Mouse (Mus musculus): ENCODE results near the gene Vmn1r219. TPM values are rescaled to one million over a fixed set of nuclear protein-coding genes. Genes with fewer than 3 reads are reported as not detected.
"Not testable (repeated sequence)": the region's sequence is repeated elsewhere in the genome, so short reads cannot be mapped to it uniquely, and the experiment has no call there.

Gene Vmn1r219
- polyA plus RNA-seq, 1 experiment from 2014 or later = not detected

GRCm38 (mm10) chr13:23187875-23188274 is 28.8 kb downstream of the Vmn1r219 start, which contains the start of gene Vmn1r220:
TSS of gene Vmn1r220 (minus strand) at chr13:23187975.
- Histone ChIP-seq H3K4me1 (ENCODE audit: control insufficient read depth in 2 of 2, insufficient read depth in 2 of 2, low read length in 2 of 2) (no peaks in the 10 kb centered on the region), H3K27ac (replicated peaks in 1 of 2; ENCODE audit: control insufficient read depth in 1 of 2, insufficient read depth in 1 of 2, low read depth in 2 of 2, low read length in 2 of 2) (no peak within 1 kb of the TSS), H3K36me3 (ENCODE audit: control insufficient read depth, insufficient read depth, low read length) (no peaks in the 10 kb centered on the region), H3K4me2 (ENCODE audit: low read length) (no peak within 1 kb of the TSS), H3K9me3 (ENCODE audit: control insufficient read depth, low read length) (no peaks in the 10 kb centered on the region), H3K4me3 (ENCODE audit: control insufficient read depth in 1 of 2, insufficient read depth in 1 of 2, low read depth in 1 of 2, low read length in 2 of 2) (no peak within 1 kb of the TSS), H3K27me3 (ENCODE audit: control insufficient read depth, insufficient read depth, low read length) (no peaks in the 10 kb centered on the region), H3K9ac (ENCODE audit: low read length) (no peak within 1 kb of the TSS)
- ATAC-seq (ENCODE audit: insufficient number of reproducible peaks, insufficient read depth, low FRiP score, low read depth) = no peak
- WGBS = 67% methylated on average over 2 of the region's 2 CpGs

DNA sequence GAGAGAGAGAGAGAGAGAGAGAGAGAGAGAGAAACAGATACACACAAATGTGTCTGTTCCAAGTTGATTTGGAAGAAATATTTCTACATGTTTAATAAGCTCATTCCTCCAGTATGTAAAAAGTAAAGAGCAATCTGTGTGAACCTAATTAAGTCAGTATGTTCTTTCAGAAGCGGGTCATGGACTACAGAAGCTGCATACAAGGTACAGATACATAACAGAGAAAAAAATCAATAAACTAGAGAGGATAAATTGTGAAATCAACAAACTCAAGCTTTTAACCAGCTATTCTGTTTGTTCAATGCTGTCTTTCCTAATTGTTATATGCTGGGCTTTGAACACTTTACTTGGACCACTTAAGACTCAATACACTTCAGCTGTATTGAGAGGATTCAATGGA is 44.8 kb downstream of the Vmn1r219 start:
- H3K9ac ChIP-seq (ENCODE audit: low read length); H3K9me3 ChIP-seq (ENCODE audit: control insufficient read depth, low read length); H3K27me3 ChIP-seq (ENCODE audit: control insufficient read depth, insufficient read depth, low read length); H3K27ac ChIP-seq (replicated peaks in 1 of 2; ENCODE audit: control insufficient read depth in 1 of 2, insufficient read depth in 1 of 2, low read depth in 2 of 2, low read length in 2 of 2); H3K36me3 ChIP-seq (ENCODE audit: control insufficient read depth, insufficient read depth, low read length); ATAC-seq (ENCODE audit: insufficient number of reproducible peaks, insufficient read depth, low FRiP score, low read depth); H3K4me1 ChIP-seq (ENCODE audit: control insufficient read depth in 2 of 2, insufficient read depth in 2 of 2, low read length in 2 of 2); H3K4me3 ChIP-seq (ENCODE audit: control insufficient read depth in 1 of 2, insufficient read depth in 1 of 2, low read depth in 1 of 2, low read length in 2 of 2); H3K4me2 ChIP-seq (ENCODE audit: low read length): not testable (repeated sequence)
- WGBS = 65% methylated on average over 1 of the region's 1 CpGs

DNA sequence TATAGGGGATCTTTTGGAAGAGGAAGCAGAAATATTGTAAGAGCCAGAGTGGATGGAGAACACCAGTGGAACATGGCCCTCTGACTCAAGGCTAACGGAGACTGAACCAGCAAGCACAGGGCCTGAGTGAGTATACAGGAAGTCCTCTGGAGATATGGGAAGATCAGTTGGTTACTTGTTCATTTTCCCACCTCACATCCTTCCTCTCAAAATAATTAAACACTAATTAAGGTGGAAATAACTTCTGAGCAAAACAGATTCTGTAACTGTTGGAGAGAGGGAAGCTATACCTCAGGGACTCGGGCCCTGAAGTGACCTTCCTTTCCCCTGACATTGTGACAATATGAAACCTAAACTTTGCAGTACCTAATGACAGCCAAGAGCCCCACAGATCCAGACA is 54.7 kb downstream of the Vmn1r219 start, which contains the start of gene Vmn1r221:
TSS of gene Vmn1r221 (plus strand) at position 301 of the 400 bp plus-strand sequence.
- not testable (repeated sequence) for H3K4me3 ChIP-seq (ENCODE audit: control insufficient read depth in 1 of 2, insufficient read depth in 1 of 2, low read depth in 1 of 2, low read length in 2 of 2); H3K9me3 ChIP-seq (ENCODE audit: control insufficient read depth, low read length); H3K36me3 ChIP-seq (ENCODE audit: control insufficient read depth, insufficient read depth, low read length); H3K4me2 ChIP-seq (ENCODE audit: low read length); H3K27ac ChIP-seq (replicated peaks in 1 of 2; ENCODE audit: control insufficient read depth in 1 of 2, insufficient read depth in 1 of 2, low read depth in 2 of 2, low read length in 2 of 2); ATAC-seq (ENCODE audit: insufficient number of reproducible peaks, insufficient read depth, low FRiP score, low read depth); H3K27me3 ChIP-seq (ENCODE audit: control insufficient read depth, insufficient read depth, low read length); H3K4me1 ChIP-seq (ENCODE audit: control insufficient read depth in 2 of 2, insufficient read depth in 2 of 2, low read length in 2 of 2); H3K9ac ChIP-seq (ENCODE audit: low read length)
- WGBS = 65% methylated on average over 2 of the region's 2 CpGs

Other genes starting within 250 kb of the Vmn1r219 start
- not detected in 2 replicates for gene Vmn1r213, start 151.7 kb upstream of the Vmn1r219 start, polyA plus RNA-seq (2014; fragmentation: Nextera tagmentation; extraction: Ambion mirVana)
- gene Vmn1r214, start 128.9 kb upstream of the Vmn1r219 start, polyA plus RNA-seq (2014; fragmentation: Nextera tagmentation; extraction: Ambion mirVana) = not detected in 2 replicates
- not detected in 2 replicates for gene Vmn1r215, start 91.3 kb upstream of the Vmn1r219 start, polyA plus RNA-seq (2014; fragmentation: Nextera tagmentation; extraction: Ambion mirVana)
- gene Vmn1r217, start 41.1 kb upstream of the Vmn1r219 start, polyA plus RNA-seq (2014; fragmentation: Nextera tagmentation; extraction: Ambion mirVana) = not detected in 2 replicates
- gene Vmn1r218, start 26.2 kb upstream of the Vmn1r219 start, polyA plus RNA-seq (2014; fragmentation: Nextera tagmentation; extraction: Ambion mirVana) = not detected in 2 replicates
- gene Vmn1r220, start 28.7 kb downstream of the Vmn1r219 start, polyA plus RNA-seq (2014; fragmentation: Nextera tagmentation; extraction: Ambion mirVana) = not detected in 2 replicates
- not detected in 2 replicates for gene Vmn1r221, start 54.8 kb downstream of the Vmn1r219 start, polyA plus RNA-seq (2014; fragmentation: Nextera tagmentation; extraction: Ambion mirVana)
- not detected in 2 replicates for gene Vmn1r222, start 76.6 kb downstream of the Vmn1r219 start, polyA plus RNA-seq (2014; fragmentation: Nextera tagmentation; extraction: Ambion mirVana)
- not detected in 2 replicates for gene Vmn1r223, start 87.8 kb downstream of the Vmn1r219 start, polyA plus RNA-seq (2014; fragmentation: Nextera tagmentation; extraction: Ambion mirVana)
- 39.5 and 41.0 TPM in 2 replicates for gene Zfp322a, start 209.9 kb downstream of the Vmn1r219 start, polyA plus RNA-seq (2014; fragmentation: Nextera tagmentation; extraction: Ambion mirVana)